Mouse (Mus musculus): Measurements from ENCODE around the gene Osm.

Gene Osm

DNA sequence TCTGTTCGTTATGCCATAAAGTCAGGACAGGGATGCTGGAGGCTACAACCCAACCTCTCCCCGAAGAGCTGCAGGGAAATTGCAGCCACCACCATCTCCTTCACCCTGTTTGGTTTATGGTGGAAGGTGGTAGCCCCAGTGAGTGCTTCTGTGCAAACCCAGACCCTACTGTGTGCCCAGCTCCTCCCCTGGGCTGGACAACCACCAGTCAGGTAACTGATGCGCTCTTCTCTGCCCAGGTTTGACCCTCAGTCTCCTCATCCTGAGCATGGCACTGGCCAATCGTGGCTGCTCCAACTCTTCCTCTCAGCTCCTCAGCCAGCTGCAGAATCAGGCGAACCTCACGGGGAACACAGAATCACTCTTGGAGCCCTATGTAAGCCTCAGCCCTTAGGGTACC, 1.9 kb downstream of the Osm start:
- DNase-seq (ENCODE audit: low read depth, low spot score): no peak

DNA sequence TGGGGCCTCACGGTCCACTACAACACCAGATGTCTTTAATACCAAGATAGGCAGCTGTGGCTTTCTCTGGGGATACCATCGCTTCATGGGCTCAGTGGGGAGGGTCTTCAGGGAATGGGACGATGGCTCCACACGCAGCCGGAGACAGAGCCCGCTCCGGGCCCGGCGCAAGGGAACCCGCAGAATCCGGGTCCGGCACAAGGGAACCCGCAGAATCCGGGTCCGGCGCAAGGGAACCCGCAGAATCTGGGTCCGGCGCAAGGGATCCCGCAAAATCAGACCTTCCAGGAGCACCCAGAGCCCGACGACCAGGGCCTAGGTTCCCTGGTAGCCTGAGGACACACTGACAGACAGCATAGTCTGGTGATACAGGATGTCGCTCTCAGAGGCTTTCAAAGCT, 3.5 kb downstream of the Osm start:
- DNase-seq (ENCODE audit: low read depth, low spot score): no peak

- no peak for DNase-seq (ENCODE audit: low read depth, low spot score)
Measured at GRCm38 (mm10) chr11:4240151-4240550, 3.9 kb downstream of the Osm start.

- no peak for DNase-seq (ENCODE audit: low read depth, low spot score)
Measured at GRCm38 (mm10) chr11:4241180-4241579, 5.0 kb downstream of the Osm start.

GRCm38 (mm10) chr11:4246126-4246525, 9.9 kb downstream of the Osm start:
- no peak for DNase-seq (ENCODE audit: low read depth, low spot score)

GRCm38 (mm10) chr11:4246623-4247022, 10.4 kb downstream of the Osm start:
- peak; percentile 40 for DNase-seq (ENCODE audit: low read depth, low spot score)

DNA sequence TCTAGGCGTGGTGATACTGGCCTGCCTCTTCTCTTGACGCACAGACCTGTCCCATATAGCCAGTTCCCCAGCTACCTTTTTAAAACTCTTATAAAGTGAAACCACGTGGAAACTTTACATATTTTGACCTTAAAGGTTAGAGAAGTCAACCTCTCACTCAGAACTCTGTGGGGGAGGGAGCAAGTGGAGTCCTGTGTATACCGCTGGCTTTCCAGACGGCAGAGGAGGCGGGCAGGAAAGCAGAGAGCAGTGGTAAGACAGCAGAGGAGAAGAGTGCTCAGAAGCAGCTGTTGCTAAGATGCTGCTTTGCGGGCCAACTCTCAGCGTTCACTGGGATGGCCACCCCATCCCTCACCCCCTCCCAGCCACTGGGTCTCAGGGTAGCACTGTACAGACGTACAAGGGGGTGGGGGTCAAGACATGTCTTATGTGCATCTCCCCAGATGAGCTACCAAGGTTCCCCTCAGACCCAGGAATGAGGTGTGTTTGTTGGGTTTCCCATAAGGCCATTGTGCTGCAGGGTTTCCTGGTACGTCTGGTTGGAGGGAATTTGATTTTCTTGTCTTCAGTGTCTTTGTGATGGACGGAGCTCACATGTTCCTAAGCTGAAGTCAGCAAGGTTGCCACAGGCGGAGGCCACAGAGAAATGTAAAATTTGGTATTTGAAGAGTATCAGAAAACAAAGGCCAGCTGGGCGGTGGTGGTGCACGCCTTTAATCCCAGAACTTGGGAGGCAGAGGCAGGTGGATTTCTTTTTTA, 11.2 kb downstream of the Osm start:
- no peak for DNase-seq (ENCODE audit: low read depth, low spot score)

GRCm38 (mm10) chr11:4249151-4249550, 12.9 kb downstream of the Osm start:
- peak; percentile 21 for DNase-seq (ENCODE audit: low read depth, low spot score)

DNA sequence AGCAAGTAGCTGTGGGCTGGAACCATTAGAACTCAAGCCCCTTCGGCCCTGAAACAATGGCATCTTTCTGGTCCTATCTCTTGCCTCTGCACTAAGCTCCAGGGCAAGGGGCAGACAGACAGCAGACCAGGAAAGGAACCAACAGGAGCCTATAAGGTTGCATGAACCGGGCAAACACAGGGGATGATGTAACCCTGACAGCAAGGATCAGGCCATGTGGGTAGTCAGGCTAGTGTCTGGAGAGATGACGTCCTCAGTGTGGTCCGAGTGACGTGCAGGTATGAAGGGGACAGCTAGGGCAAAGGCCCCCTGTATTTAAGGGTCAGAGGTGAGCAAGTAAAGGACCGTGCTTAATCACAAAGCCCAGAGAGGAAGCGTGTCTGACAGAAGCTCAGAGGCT, 14.1 kb downstream of the Osm start:
- no peak for DNase-seq (ENCODE audit: low read depth, low spot score)

GRCm38 (mm10) chr11:4251376-4251775, 15.2 kb downstream of the Osm start:
- DNase-seq (ENCODE audit: low read depth, low spot score): no peak

DNA sequence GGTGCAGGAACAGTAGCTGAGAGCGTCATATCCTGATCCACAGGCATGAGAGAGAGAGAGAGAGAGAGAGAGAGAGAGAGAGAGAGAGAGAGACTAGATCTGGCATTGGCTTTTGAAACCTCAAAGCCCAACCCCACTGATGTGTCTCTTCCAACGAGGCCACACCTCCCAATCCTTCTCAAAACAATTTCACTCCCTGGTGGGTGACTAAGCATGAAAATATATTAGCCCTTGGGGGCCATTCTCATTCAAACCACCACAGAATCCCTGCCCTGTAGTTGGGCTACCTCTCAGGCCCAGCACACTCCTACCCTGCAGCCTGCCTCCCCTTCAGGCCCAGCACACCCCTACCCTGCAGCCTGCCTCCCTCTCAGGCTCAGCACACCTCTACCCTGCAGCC, 16.7 kb downstream of the Osm start:
- DNase-seq (ENCODE audit: low read depth, low spot score): no peak

- no peak for DNase-seq (ENCODE audit: low read depth, low spot score)
Measured at GRCm38 (mm10) chr11:4256846-4257607, 20.8 kb downstream of the Osm start, which contains the start of gene Lif. TSS of gene Lif (plus strand) at chr11:4257557.

GRCm38 (mm10) chr11:4257756-4258155, 21.5 kb downstream of the Osm start:
- DNase-seq (ENCODE audit: low read depth, low spot score): no peak

DNA sequence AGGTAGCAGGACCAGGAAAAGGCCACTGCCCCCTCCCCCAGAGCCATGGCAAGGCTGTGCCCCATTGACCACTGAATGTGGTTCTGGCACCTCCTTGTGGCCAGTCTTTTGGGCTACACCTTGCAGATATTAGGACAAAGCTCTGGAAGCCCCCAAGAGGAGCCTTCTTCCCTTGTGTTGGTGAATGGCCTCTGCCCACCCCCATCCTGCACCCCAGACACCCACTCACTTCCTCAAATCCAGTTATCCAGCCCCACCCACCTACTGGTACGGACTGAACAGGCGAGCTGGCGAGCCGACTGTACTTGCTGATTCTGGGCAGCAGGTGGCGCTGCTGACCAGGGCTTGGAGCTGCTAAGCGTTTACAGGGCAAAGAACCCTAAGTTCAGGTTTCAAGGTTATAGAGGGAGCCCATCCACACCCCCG, 22.4 kb downstream of the Osm start:
- DNase-seq (ENCODE audit: low read depth, low spot score): peak; percentile 84

GRCm38 (mm10) chr11:4260463-4261187, 24.4 kb downstream of the Osm start:
- DNase-seq (ENCODE audit: low read depth, low spot score): no peak

GRCm38 (mm10) chr11:4261188-4261494, 24.9 kb downstream of the Osm start:
- DNase-seq (ENCODE audit: low read depth, low spot score): peak; percentile 62

- no peak for DNase-seq (ENCODE audit: low read depth, low spot score)
Measured at GRCm38 (mm10) chr11:4261969-4262368, 25.7 kb downstream of the Osm start.

GRCm38 (mm10) chr11:4262847-4263246, 26.6 kb downstream of the Osm start:
- DNase-seq (ENCODE audit: low read depth, low spot score): no peak

DNA sequence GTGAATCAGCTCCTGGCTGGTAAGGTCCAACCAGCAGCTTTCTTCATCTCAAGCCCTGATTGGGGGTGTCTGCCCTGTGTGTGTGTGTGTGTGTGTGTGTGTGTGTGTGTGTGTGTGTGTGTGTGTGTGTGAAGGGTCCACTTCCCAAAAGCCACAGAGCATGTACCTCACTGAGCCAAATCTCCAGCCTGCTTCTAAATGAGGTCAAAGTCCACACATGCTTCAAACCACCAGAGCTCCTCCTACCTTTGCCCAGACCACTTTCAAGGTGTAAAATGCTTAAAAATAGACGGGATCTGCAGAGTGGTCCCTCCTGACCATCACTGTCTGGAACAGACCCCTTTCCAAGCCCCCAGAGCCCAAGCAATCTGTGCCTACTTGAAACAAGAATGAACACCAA, 27.1 kb downstream of the Osm start:
- no peak for DNase-seq (ENCODE audit: low read depth, low spot score)

GRCm38 (mm10) chr11:4264066-4264465, 27.8 kb downstream of the Osm start:
- DNase-seq (ENCODE audit: low read depth, low spot score): no peak

- DNase-seq (ENCODE audit: low read depth, low spot score): peak; percentile 45
Measured at GRCm38 (mm10) chr11:4266271-4267201, 30.3 kb downstream of the Osm start.

Measured in A20 (cell line).